Mouse (Mus musculus) mouse embryonic stem cell (cell line): ENCODE results near the gene Serpina3a.

ENCODE experiments used
- in situ Hi-C, 2 experiments: fragments of 300-500 bp; cut with MboI; formaldehyde crosslinking; loops; 1 replicate in 1 of 2; 3 replicates in 1 of 2; pipeline ENCODE4 v1.14.3; 2019 to 2020; ENCODE audit warnings: low sequenced_read_pairs in 2 of 2, low pct_unique_long_range_greater_than_20kb in 1 of 2, mixed read lengths in 1 of 2; ENCODE audit not compliant: unreplicated experiment in 1 of 2

The Serpina3a gene

GRCm38 (mm10) chr12:104131041-104131440 is 18.5 kb downstream of the Serpina3a start:
- in situ Hi-C loops = no loop called here

GRCm38 (mm10) chr12:104138216-104138615 is 25.7 kb downstream of the Serpina3a start:
- in situ Hi-C loops = no loop called here

DNA sequence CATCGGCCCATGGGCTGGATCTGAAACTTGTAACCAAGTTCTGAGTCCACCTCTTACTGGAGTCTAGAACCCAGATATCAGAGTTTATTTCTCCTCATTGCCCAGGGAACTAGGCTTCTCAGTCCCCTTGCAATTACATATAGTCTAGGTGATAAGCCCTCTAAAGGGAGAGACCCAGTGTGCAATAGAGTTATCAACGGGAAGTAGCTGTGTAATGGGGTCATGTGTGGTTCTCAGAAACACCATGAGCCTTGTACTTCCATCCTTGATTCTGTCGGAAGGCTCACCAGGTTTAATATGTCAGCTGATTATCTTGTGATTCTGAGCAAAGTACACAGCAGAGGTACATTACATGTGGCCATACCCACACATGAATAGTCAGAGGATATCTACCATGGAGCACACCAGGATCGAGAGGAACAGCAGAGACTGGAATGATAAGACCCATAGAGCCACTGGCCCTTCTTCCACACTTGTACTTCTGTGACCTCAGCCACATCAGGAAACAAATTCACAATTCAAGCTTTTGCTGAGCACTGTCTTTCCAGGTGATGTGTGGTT is 28.1 kb downstream of the Serpina3a start:
- in situ Hi-C loops = no loop called here

GRCm38 (mm10) chr12:104141506-104141905 is 29.0 kb downstream of the Serpina3a start:
- in situ Hi-C loops = no loop called here

- in situ Hi-C loops = no loop called here
Observed at GRCm38 (mm10) chr12:104142427-104142826, 29.9 kb downstream of the Serpina3a start.

- in situ Hi-C loops = no loop called here
Observed at GRCm38 (mm10) chr12:104143286-104143685, 30.8 kb downstream of the Serpina3a start.

- in situ Hi-C loops = no loop called here
Observed at GRCm38 (mm10) chr12:104145571-104145970, 33.0 kb downstream of the Serpina3a start.

GRCm38 (mm10) chr12:104151989-104152388 is 39.5 kb downstream of the Serpina3a start:
- in situ Hi-C loops = no loop called here

GRCm38 (mm10) chr12:104153041-104153645 is 40.6 kb downstream of the Serpina3a start:
- in situ Hi-C loops = no loop called here

DNA sequence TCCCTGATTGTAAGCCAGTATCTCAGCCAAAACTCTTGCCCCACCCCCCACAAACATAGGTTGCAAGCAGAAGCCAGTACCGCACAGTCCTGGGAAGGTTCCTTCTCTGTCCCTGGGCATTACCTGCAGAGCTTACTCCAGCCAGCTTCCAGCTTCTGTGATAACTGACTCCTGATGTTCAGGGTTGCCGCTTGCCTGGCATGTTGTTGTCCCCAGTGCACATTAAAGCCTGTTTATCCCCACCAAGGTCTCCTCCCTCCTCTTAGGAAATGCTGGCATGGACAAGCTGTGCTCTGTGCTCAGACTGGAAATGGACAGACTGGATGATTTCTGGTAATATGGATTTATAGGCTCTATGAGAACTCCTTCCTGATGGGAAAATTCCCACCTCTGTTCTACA is 41.1 kb downstream of the Serpina3a start, which contains the start of gene Serpina3c:
Gene Serpina3c (minus strand): TSS at position 215 of the 400 bp plus-strand sequence.
- in situ Hi-C loops = no loop called here
